Mouse (Mus musculus) kidney, adult 2 months (tissue): Measurements from ENCODE around the gene Wdr17.

Experiments
- CTCF ChIP-seq: fragments of 200-500 bp; conservative IDR thresholded peaks from 2 replicates; pipeline ENCODE4 v1.5.1; 2011; ENCODE audit warnings: low read depth, mild to moderate bottlenecking, control low read depth, low read length, moderate library complexity, mixed read lengths; ENCODE audit not compliant: insufficient read depth, insufficient read length
- POLR2A ChIP-seq: fragments of 200-500 bp; IDR thresholded peaks from one replicate; pipeline ENCODE4 v1.6.1; 2011; ENCODE audit warnings: low read depth, low read length, control low read depth

GRCm38 (mm10) chr8:54792699-54793061, 94.3 kb downstream of the Wdr17 start:
- TF ChIP-seq CTCF (no peak), POLR2A (no peak)
